Mouse (Mus musculus) forebrain, embryonic 16.5 days (tissue): ENCODE measurements around the gene Has3. TPM values are rescaled to one million over a fixed set of nuclear protein-coding genes. Genes with fewer than 3 reads are reported as not detected.
A peak's percentile ranks its signal among the peaks of the same experiment; 100 is the strongest.

Experiments used
- ATAC-seq: fragments of 200-750 bp; cut with Nextera tagmentation; 2 replicates; pipeline ENCODE4 v1.8.0; 2017; ENCODE audit warnings: mild to moderate bottlenecking, moderate library complexity
- H3K27ac ChIP-seq: fragments of 300-500 bp; sonication (generic); 2 replicates; pipeline ENCODE4 v1.5.1; 2014; ENCODE audit warnings: low read length, control low read depth
- H3K27me3 ChIP-seq: fragments of 300-500 bp; sonication (generic); replicated peaks from 2 replicates; pipeline ENCODE4 v1.6.1; 2014; ENCODE audit warnings: low read length; ENCODE audit not compliant: control insufficient read depth, insufficient read depth
- H3K36me3 ChIP-seq: fragments of 300-500 bp; sonication (generic); 2 replicates; pipeline ENCODE4 v1.6.1; 2014; ENCODE audit not compliant: control insufficient read depth, insufficient read depth
- H3K4me1 ChIP-seq: fragments of 300-500 bp; sonication (generic); replicated peaks from 2 replicates; pipeline ENCODE4 v1.6.1; 2014; ENCODE audit warnings: low read length; ENCODE audit not compliant: control insufficient read depth, insufficient read depth
- H3K4me2 ChIP-seq: fragments of 300-500 bp; sonication (generic); 2 replicates; pipeline ENCODE4 v1.6.1; 2014; ENCODE audit warnings: mild to moderate bottlenecking, low read length, control low read depth
- H3K4me3 ChIP-seq: fragments of 300-500 bp; sonication (generic); replicated peaks from 2 replicates; pipeline ENCODE4 v1.5.1; 2014; ENCODE audit warnings: mild to moderate bottlenecking, low read length, control low read depth
- H3K9ac ChIP-seq: fragments of 300-500 bp; sonication (generic); replicated peaks from 2 replicates; pipeline ENCODE4 v1.6.1; 2014; ENCODE audit warnings: low read depth, low read length, control low read depth
- H3K9me3 ChIP-seq: fragments of 300-500 bp; sonication (generic); 2 replicates; pipeline ENCODE4 v1.6.1; 2016; ENCODE audit warnings: low read length; ENCODE audit not compliant: control insufficient read depth
- WGBS: fragments of 180-500 bp; shearing (Covaris S2); extraction: QIAGEN DNeasy Blood & Tissue Kit; methylation state at CpG from one replicate; pipeline ENCODE4 v1.1.7; 2014; 5-methylcytosine and 5-hydroxymethylcytosine counted together
- polyA plus RNA-seq: library from polyadenylated mRNA; unstranded; fragments of >200 nt; fragmentation: Nextera tagmentation; extraction: Ambion mirVana; gene quantifications from 2 replicates; pipeline ENCODE4 v1.2.1, GENCODE M21; 2015

Has3 gene
- polyA plus RNA-seq: 0.96 and 1.7 TPM in 2 replicates

- Histone ChIP-seq H3K36me3 (no peaks in the 10 kb centered on the region), H3K9ac (peak within 1 kb of the TSS; percentile 73), H3K27ac (peak within 1 kb of the TSS; percentile 25; the same call in 1 of the 2 replicates), H3K4me2 (peak within 1 kb of the TSS; percentile 96), H3K9me3 (no peaks in the 10 kb centered on the region), H3K4me3 (peak within 1 kb of the TSS; percentile 68), H3K4me1 (peaks cover 32% of the 10 kb centered on the region), H3K27me3 (peaks cover 14% of the 10 kb centered on the region)
- no peak for ATAC-seq
- WGBS: 1% methylated on average over 18 of the region's 18 CpGs
Measured at GRCm38 (mm10) chr8:106870051-106870450, at the start of gene Has3. Gene Has3 (plus strand): TSS chr8:106870242.

- H3K4me1 ChIP-seq: peaks cover 13% of the 10 kb centered on the region
- no peak overlapping the region for H3K27ac ChIP-seq
- no peaks in the 10 kb centered on the region for H3K9me3 ChIP-seq
- no peak overlapping the region for H3K9ac ChIP-seq
- no peak overlapping the region for H3K4me3 ChIP-seq
- no peak overlapping the region for H3K4me2 ChIP-seq
- no peaks in the 10 kb centered on the region for H3K27me3 ChIP-seq
- H3K36me3 ChIP-seq: no peaks in the 10 kb centered on the region
- no peak for ATAC-seq
- 89% methylated on average over 14 of the region's 14 CpGs for WGBS
Measured at GRCm38 (mm10) chr8:106820553-106821515, 49.2 kb upstream of the Has3 start.

DNA sequence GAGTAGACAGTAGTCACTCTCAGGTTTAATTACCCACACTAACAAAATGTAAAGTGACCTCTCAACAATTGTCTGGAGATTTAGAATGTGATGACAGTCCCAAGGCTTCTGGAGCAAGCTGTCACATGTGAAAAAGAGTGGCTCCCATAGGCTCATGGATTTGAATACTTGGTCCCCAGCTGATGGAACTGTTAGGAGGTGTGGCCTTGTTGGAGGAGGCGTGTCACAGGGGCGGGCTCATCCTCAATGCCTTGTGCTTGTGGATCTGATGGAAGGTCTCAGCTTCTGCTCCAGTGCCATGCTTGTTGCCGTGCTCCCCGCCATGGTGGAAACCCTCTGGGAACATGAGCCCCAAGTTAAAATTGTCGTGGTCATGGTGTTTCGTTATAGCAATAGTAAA, 41.1 kb upstream of the Has3 start:
- WGBS: 85% methylated on average over 6 of the region's 6 CpGs
- ATAC-seq: no peak
- no peak overlapping the region for H3K4me2 ChIP-seq
- no peaks in the 10 kb centered on the region for H3K4me1 ChIP-seq
- no peaks in the 10 kb centered on the region for H3K9me3 ChIP-seq
- no peak overlapping the region for H3K27ac ChIP-seq
- no peak overlapping the region for H3K9ac ChIP-seq
- no peaks in the 10 kb centered on the region for H3K27me3 ChIP-seq
- no peak overlapping the region for H3K4me3 ChIP-seq
- H3K36me3 ChIP-seq: no peaks in the 10 kb centered on the region

GRCm38 (mm10) chr8:106829526-106830045, 40.5 kb upstream of the Has3 start:
- no peak for ATAC-seq
- Histone ChIP-seq H3K9ac (no peak overlapping the region), H3K27me3 (no peaks in the 10 kb centered on the region), H3K4me3 (no peak overlapping the region), H3K36me3 (no peaks in the 10 kb centered on the region), H3K4me2 (no peak overlapping the region), H3K27ac (no peak overlapping the region), H3K9me3 (no peaks in the 10 kb centered on the region), H3K4me1 (no peaks in the 10 kb centered on the region)
- WGBS: 66% methylated on average over 5 of the region's 5 CpGs

GRCm38 (mm10) chr8:106834899-106835298, 35.1 kb upstream of the Has3 start:
- H3K36me3 ChIP-seq: no peaks in the 10 kb centered on the region
- H3K27ac ChIP-seq: no peak overlapping the region
- no peaks in the 10 kb centered on the region for H3K27me3 ChIP-seq
- H3K9me3 ChIP-seq: no peaks in the 10 kb centered on the region
- no peak overlapping the region for H3K9ac ChIP-seq
- peaks cover 7% of the 10 kb centered on the region; the same call in 1 of the 2 replicates for H3K4me1 ChIP-seq
- ATAC-seq: no peak
- no peak overlapping the region for H3K4me2 ChIP-seq
- WGBS: 82% methylated on average over 1 of the region's 1 CpGs
- no peak overlapping the region for H3K4me3 ChIP-seq

GRCm38 (mm10) chr8:106836525-106836924, 33.5 kb upstream of the Has3 start:
- H3K27ac ChIP-seq: no peak overlapping the region

GRCm38 (mm10) chr8:106838803-106839202, 31.2 kb upstream of the Has3 start:
- Histone ChIP-seq H3K9me3 (no peaks in the 10 kb centered on the region), H3K4me2 (no peak overlapping the region), H3K4me3 (no peak overlapping the region), H3K4me1 (peaks cover 7% of the 10 kb centered on the region; the same call in 1 of the 2 replicates), H3K9ac (no peak overlapping the region), H3K27ac (peak overlapping the region; percentile 68; the same call in 1 of the 2 replicates), H3K27me3 (no peaks in the 10 kb centered on the region), H3K36me3 (no peaks in the 10 kb centered on the region)
- ATAC-seq: no peak
- 79% methylated on average over 6 of the region's 6 CpGs for WGBS

More at GRCm38 (mm10) chr8:106836525-106836924, 33.5 kb upstream of the Has3 start:
- no peak overlapping the region for H3K4me2 ChIP-seq
- H3K4me3 ChIP-seq: no peak overlapping the region
- H3K36me3 ChIP-seq: no peaks in the 10 kb centered on the region
- no peak for ATAC-seq
- H3K4me1 ChIP-seq: peaks cover 7% of the 10 kb centered on the region; the same call in 1 of the 2 replicates
- no peaks in the 10 kb centered on the region for H3K9me3 ChIP-seq
- WGBS: 87% methylated on average over 6 of the region's 6 CpGs
- no peaks in the 10 kb centered on the region for H3K27me3 ChIP-seq
- no peak overlapping the region for H3K9ac ChIP-seq

DNA sequence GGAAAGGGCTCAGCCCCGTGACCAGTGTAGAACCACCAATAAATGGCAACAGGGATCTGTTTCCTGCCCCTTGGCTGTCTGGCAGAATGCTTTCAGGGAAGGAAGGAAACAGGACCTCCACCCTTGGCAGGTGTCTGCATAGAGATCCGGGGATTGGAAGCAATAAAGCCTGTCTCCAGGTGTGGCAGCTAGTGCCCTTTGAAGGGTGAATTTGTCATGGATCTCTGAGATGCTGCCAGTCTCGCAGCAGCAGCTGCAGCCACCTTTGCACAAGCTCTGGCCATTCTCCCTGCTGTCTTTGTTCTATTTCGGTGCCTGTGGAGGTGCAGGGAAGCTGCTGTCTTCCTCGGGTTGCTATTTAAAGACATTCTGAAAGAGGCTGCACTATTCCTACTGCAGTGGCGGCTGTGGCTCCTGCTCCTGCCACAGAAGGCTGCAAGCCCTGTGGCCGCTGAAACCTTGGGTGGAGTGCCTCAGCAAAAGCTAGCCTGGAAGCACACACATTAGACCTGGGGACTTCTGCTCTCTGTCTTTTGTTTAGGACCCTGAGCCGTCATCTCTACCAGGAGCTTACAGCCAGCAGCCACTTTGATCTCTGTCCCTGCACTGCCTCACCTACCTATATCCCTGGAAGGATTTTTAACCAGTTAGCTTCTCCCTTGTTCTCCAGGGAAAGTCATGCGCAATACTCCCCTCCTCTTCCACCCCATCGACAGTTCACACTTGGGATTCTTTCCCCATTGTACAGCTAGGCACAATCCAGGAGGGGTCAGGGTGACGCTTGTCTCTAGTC, 30.6 kb upstream of the Has3 start:
- Histone ChIP-seq H3K9ac (peak overlapping the region; percentile 35; the same call in 1 of the 2 replicates), H3K27me3 (no peaks in the 10 kb centered on the region), H3K27ac (peak overlapping the region; percentile 68), H3K36me3 (no peaks in the 10 kb centered on the region), H3K4me3 (no peak overlapping the region), H3K4me2 (no peak overlapping the region), H3K4me1 (peaks cover 7% of the 10 kb centered on the region; the same call in 1 of the 2 replicates), H3K9me3 (no peaks in the 10 kb centered on the region)
- ATAC-seq: no peak
- WGBS: 31% methylated on average over 11 of the region's 11 CpGs

DNA sequence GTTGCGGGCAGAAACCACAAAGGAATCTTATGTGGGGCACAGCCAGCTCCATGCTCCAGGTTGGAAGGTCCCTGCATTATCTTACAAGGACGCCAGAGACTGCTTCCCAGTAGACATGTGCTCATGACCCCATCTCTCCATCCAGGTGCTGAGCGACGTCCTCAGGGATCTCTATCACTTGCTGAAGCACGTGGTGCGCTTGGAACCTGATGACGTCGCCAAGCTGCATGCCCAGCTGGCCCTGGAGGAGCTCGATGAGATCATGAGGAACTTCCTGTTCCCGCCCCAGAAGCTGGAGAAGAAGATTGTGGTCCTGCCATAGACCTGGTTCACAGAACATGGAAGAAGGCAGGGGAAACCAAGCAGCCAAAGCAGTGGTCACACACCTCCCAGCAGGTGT, 20.0 kb upstream of the Has3 start:
- no peaks in the 10 kb centered on the region for H3K27me3 ChIP-seq
- no peak for ATAC-seq
- H3K4me3 ChIP-seq: no peak overlapping the region
- H3K27ac ChIP-seq: no peak overlapping the region
- H3K9me3 ChIP-seq: no peaks in the 10 kb centered on the region
- 89% methylated on average over 10 of the region's 10 CpGs for WGBS
- no peak overlapping the region for H3K4me2 ChIP-seq
- H3K4me1 ChIP-seq: peaks cover 5% of the 10 kb centered on the region; the same call in 1 of the 2 replicates
- H3K36me3 ChIP-seq: no peaks in the 10 kb centered on the region
- H3K9ac ChIP-seq: no peak overlapping the region
